Mouse (Mus musculus): ENCODE data around the gene Kcna3. TPM values are rescaled to one million over a fixed set of nuclear protein-coding genes. Genes with fewer than 3 reads are reported as not detected.

Gene Kcna3
- polyA plus RNA-seq, 1 experiment from 2014 or later = 1.4 TPM

DNA sequence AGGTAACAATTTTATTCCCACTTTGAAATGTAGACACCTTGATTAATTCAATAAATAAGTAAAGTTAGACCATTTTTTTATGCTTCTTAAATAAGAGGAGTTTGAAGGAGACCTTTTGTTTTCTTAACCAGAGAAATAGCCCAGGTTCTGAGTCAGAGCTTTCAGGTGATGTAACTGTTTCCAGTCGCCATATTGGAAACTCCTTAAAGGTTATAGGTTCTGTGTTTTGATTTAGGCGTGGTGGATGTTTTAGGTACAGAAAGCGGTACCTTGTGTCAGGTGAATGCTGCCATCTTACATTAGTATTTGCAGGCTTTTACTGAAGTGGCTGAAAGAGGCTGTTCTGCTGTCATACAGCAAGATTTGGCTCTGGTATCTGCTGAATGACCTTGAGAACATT lies 4.4 kb downstream of the Kcna3 start:
- Histone ChIP-seq H3K9ac (ENCODE audit: low read depth, low read length) (no peak overlapping the region), H3K4me2 (no peak overlapping the region)
- 78% methylated on average over 3 of the region's 3 CpGs for WGBS (ENCODE audit: insufficient replicate concordance)

DNA sequence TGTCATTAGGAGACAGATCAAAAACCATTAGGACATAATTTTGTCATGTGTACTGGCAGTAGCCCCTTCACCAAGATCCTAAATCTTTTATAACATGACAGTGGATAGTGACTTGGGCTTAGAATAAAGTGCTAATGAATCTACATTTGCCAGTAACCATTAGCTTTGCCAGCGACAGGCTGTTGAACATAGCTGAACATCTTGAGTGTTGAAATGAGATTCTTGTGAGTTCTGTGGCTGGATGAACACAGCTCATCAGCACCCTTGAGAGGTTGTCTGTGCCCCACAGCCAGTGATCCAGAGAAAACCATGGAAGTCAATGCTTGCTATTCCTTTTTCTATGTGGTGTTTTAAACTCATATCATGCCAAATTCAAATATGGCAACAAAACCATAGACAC lies 5.7 kb downstream of the Kcna3 start:
- Histone ChIP-seq H3K9me3 (replicated peaks; ENCODE audit: control insufficient read depth, low read length) (no peaks in the 10 kb centered on the region), H3K4me1 (ENCODE audit: control insufficient read depth, insufficient read depth, low read length) (no peaks in the 10 kb centered on the region; the same call in 1 of the 2 replicates), H3K27ac (ENCODE audit: low read depth, low read length) (no peak overlapping the region), H3K27me3 (ENCODE audit: control insufficient read depth, insufficient read depth, low read length) (peaks cover 14% of the 10 kb centered on the region), H3K36me3 (ENCODE audit: control insufficient read depth, insufficient read depth, low read length) (no peaks in the 10 kb centered on the region), H3K9ac (ENCODE audit: low read depth, low read length) (no peak overlapping the region), H3K4me3 (ENCODE audit: low read depth, low read length) (no peak overlapping the region), H3K4me2 (no peak overlapping the region)
- ATAC-seq (replicated peaks; ENCODE audit: insufficient number of reproducible peaks, low FRiP score, low TSS enrichment) = no peak
- 79% methylated on average over 1 of the region's 1 CpGs for WGBS (ENCODE audit: insufficient replicate concordance)

More for the DNA sequence above, 4.4 kb downstream of the Kcna3 start:
- no peak overlapping the region for H3K4me3 ChIP-seq (ENCODE audit: low read depth, low read length)
- no peaks in the 10 kb centered on the region; the same call in 1 of the 2 replicates for H3K4me1 ChIP-seq (ENCODE audit: control insufficient read depth, insufficient read depth, low read length)
- H3K27ac ChIP-seq (ENCODE audit: low read depth, low read length) = no peak overlapping the region
- no peaks in the 10 kb centered on the region for H3K36me3 ChIP-seq (ENCODE audit: control insufficient read depth, insufficient read depth, low read length)
- no peak for ATAC-seq (replicated peaks; ENCODE audit: insufficient number of reproducible peaks, low FRiP score, low TSS enrichment)
- H3K9me3 ChIP-seq (replicated peaks; ENCODE audit: control insufficient read depth, low read length) = no peaks in the 10 kb centered on the region
- H3K27me3 ChIP-seq (ENCODE audit: control insufficient read depth, insufficient read depth, low read length) = peaks cover 22% of the 10 kb centered on the region

DNA sequence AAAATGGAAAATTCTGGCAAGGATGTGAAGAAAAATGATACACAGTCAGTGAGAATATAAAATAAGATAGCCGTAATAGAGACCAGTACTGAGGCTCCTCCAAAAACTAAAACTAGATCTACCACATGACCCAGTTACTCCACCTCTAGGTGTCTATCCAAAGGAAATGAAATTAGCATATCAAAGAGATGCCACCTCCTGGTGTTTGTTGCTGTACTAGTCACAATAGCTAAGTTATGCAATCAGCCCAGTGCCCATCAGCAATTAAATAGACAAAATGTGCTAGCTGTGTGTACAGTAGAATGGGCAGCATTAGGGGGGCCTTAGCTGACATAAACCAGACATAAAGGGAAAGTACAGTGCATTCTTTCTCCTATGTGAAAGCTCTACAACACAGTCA lies 25.5 kb downstream of the Kcna3 start:
- H3K27me3 ChIP-seq (ENCODE audit: control insufficient read depth, insufficient read depth, low read length) = no peaks in the 10 kb centered on the region

DNA sequence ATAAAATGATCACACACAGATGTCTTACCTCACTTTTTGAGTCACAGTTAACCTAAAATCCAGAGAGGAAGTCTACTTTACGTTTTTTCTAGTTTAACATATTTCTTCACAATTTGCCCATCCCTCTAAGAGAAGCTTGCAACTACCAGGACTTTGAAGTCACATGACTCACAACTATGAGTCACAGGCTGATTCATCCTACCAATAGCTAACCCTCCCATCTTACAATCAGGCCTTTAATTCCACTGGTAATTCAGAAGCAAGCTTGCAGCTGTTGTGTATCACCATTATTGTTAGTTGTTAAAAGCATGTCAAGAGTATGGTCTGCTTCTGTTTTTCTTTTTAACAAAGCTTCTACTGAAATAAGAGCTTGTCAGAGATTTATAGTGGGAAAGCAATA lies 26.8 kb downstream of the Kcna3 start:
- Histone ChIP-seq H3K4me2 (no peak overlapping the region), H3K9ac (ENCODE audit: low read depth, low read length) (no peak overlapping the region), H3K27ac (ENCODE audit: low read depth, low read length) (no peak overlapping the region), H3K4me1 (ENCODE audit: control insufficient read depth, insufficient read depth, low read length) (no peaks in the 10 kb centered on the region), H3K27me3 (ENCODE audit: control insufficient read depth, insufficient read depth, low read length) (no peaks in the 10 kb centered on the region), H3K36me3 (ENCODE audit: control insufficient read depth, insufficient read depth, low read length) (no peaks in the 10 kb centered on the region), H3K4me3 (ENCODE audit: low read depth, low read length) (no peak overlapping the region), H3K9me3 (replicated peaks; ENCODE audit: control insufficient read depth, low read length) (no peaks in the 10 kb centered on the region)
- ATAC-seq (replicated peaks; ENCODE audit: insufficient number of reproducible peaks, low FRiP score, low TSS enrichment) = no peak
- 38% methylated on average over 1 of the region's 1 CpGs for WGBS (ENCODE audit: insufficient replicate concordance)

More for the DNA sequence above, 25.5 kb downstream of the Kcna3 start:
- H3K4me1 ChIP-seq (ENCODE audit: control insufficient read depth, insufficient read depth, low read length) = no peaks in the 10 kb centered on the region
- H3K27ac ChIP-seq (ENCODE audit: low read depth, low read length) = no peak overlapping the region
- ATAC-seq (replicated peaks; ENCODE audit: insufficient number of reproducible peaks, low FRiP score, low TSS enrichment) = no peak
- WGBS (ENCODE audit: insufficient replicate concordance) = 83% methylated on average over 1 of the region's 1 CpGs
- H3K36me3 ChIP-seq (ENCODE audit: control insufficient read depth, insufficient read depth, low read length) = no peaks in the 10 kb centered on the region
- H3K4me2 ChIP-seq = no peak overlapping the region
- no peak overlapping the region for H3K4me3 ChIP-seq (ENCODE audit: low read depth, low read length)
- H3K9ac ChIP-seq (ENCODE audit: low read depth, low read length) = no peak overlapping the region
- no peaks in the 10 kb centered on the region for H3K9me3 ChIP-seq (replicated peaks; ENCODE audit: control insufficient read depth, low read length)

DNA sequence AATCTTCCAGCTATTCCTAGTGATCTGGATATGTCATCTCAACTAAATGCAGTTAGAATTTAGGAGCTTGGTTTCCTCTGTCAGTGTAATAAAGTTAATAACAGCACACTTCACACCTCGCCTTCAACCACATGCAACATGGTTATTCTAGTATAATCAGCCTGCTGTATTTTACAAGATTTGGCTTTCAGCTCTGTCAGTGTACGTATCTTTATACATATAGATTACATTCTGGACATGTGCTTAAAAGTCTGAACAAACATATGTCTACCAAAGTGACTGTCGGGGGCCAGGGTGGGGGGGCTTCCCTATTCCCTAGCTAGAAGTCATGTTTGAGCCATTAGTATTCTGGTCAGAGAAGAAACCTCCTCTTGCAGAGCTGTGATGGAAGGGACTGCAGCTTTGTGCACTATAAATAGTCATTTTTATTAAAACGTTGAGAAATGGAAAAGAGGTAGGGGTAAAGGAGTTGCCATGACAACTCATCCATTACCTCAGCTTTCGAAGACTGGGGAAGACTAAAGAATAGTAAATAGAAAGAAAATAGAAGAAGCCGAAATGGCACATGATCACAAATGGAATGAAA lies 29.6 kb downstream of the Kcna3 start:
- Histone ChIP-seq H3K27me3 (ENCODE audit: control insufficient read depth, insufficient read depth, low read length) (no peaks in the 10 kb centered on the region), H3K9me3 (replicated peaks; ENCODE audit: control insufficient read depth, low read length) (no peaks in the 10 kb centered on the region), H3K9ac (ENCODE audit: low read depth, low read length) (no peak overlapping the region), H3K4me2 (no peak overlapping the region), H3K27ac (ENCODE audit: low read depth, low read length) (no peak overlapping the region), H3K4me3 (ENCODE audit: low read depth, low read length) (no peak overlapping the region), H3K36me3 (ENCODE audit: control insufficient read depth, insufficient read depth, low read length) (no peaks in the 10 kb centered on the region), H3K4me1 (ENCODE audit: control insufficient read depth, insufficient read depth, low read length) (no peaks in the 10 kb centered on the region)
- WGBS (ENCODE audit: insufficient replicate concordance) = 76% methylated on average over 6 of the region's 6 CpGs
- no peak for ATAC-seq (replicated peaks; ENCODE audit: insufficient number of reproducible peaks, low FRiP score, low TSS enrichment)

DNA sequence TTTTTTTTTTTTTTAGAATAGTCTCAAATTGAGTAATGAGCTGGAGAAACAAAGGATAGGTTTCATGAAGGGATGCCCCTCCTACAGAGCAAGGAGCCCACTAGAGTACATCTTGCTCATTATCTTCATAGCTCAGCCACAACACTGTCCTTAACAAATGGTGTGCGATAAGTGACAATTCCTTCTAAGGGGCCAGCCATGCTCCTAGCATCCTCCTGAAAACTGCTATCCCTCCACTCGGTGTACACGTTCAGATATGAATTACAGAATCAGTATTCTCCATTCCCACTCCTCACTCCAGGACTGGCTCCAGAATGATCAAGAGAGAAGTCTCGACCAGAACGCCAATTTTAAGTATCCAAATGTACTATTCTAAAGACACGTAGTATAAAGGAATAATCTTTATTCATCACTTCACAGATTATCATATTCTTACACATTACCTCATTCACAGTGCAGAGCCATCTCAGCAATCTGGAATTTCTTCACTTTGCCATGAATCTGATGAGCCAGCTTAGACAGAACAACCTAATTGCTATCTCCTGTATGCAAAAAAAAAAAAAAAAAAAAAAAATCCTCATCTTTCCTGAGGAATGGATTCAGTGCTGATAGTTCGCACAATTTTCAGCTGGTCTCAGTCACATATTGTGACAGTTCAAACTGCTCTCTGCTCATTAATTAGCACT lies 30.3 kb downstream of the Kcna3 start:
- no peak overlapping the region for H3K9ac ChIP-seq (ENCODE audit: low read depth, low read length)
- no peak for ATAC-seq (replicated peaks; ENCODE audit: insufficient number of reproducible peaks, low FRiP score, low TSS enrichment)
- H3K4me1 ChIP-seq (ENCODE audit: control insufficient read depth, insufficient read depth, low read length) = no peaks in the 10 kb centered on the region
- no peaks in the 10 kb centered on the region for H3K27me3 ChIP-seq (ENCODE audit: control insufficient read depth, insufficient read depth, low read length)
- no peaks in the 10 kb centered on the region for H3K36me3 ChIP-seq (ENCODE audit: control insufficient read depth, insufficient read depth, low read length)
- no peak overlapping the region for H3K4me3 ChIP-seq (ENCODE audit: low read depth, low read length)
- H3K4me2 ChIP-seq = no peak overlapping the region
- no peaks in the 10 kb centered on the region for H3K9me3 ChIP-seq (replicated peaks; ENCODE audit: control insufficient read depth, low read length)
- WGBS (ENCODE audit: insufficient replicate concordance) = 71% methylated on average over 7 of the region's 7 CpGs
- no peak overlapping the region for H3K27ac ChIP-seq (ENCODE audit: low read depth, low read length)

DNA sequence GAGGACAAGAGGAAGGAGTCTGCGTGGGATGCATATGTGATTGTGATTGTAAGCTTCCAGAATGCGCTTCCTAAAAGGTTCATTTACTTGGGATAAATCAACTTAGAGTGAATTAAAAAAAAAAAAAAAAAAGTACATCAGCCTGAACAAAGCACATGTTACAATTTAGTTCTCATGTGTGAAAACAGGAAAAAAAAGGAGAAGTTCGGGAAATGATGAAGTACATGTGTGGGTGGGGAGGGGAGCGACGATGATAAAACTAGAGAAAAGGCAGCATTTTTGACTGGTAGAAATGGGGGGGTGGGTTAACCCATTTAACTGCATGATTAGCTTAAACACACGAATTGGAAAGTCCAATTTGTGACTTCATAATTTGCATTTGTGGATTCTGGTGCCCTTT lies 31.3 kb downstream of the Kcna3 start:
- Histone ChIP-seq H3K4me3 (ENCODE audit: low read depth, low read length) (no peak overlapping the region), H3K36me3 (ENCODE audit: control insufficient read depth, insufficient read depth, low read length) (no peaks in the 10 kb centered on the region), H3K4me2 (no peak overlapping the region), H3K4me1 (ENCODE audit: control insufficient read depth, insufficient read depth, low read length) (no peaks in the 10 kb centered on the region), H3K27ac (ENCODE audit: low read depth, low read length) (no peak overlapping the region), H3K9ac (ENCODE audit: low read depth, low read length) (no peak overlapping the region), H3K27me3 (ENCODE audit: control insufficient read depth, insufficient read depth, low read length) (no peaks in the 10 kb centered on the region), H3K9me3 (replicated peaks; ENCODE audit: control insufficient read depth, low read length) (no peaks in the 10 kb centered on the region)
- 67% methylated on average over 6 of the region's 6 CpGs for WGBS (ENCODE audit: insufficient replicate concordance)
- ATAC-seq (replicated peaks; ENCODE audit: insufficient number of reproducible peaks, low FRiP score, low TSS enrichment) = no peak

DNA sequence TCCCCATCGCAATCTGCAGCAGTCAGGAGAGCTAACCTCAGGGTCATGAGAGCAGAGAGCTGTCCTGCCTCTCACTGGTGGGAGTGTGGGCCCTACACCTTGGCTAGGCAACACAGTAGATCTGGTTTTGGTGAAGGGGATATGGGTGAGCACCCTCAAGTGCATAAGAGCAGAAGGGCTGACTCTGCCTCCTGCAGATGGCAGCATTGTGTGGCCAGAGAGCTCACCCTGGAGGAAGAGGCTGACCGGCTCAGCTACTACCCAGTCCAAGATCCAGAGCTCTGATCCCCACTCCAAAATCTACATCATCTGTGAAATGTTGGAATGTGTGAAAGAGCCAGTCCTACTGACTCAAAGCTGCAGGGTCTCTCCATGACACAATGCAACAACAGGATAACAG lies 37.9 kb downstream of the Kcna3 start:
- no peak overlapping the region for H3K4me3 ChIP-seq (ENCODE audit: low read depth, low read length)
- H3K4me2 ChIP-seq = no peak overlapping the region
- H3K27ac ChIP-seq (ENCODE audit: low read depth, low read length) = no peak overlapping the region
- no peaks in the 10 kb centered on the region for H3K36me3 ChIP-seq (ENCODE audit: control insufficient read depth, insufficient read depth, low read length)
- H3K27me3 ChIP-seq (ENCODE audit: control insufficient read depth, insufficient read depth, low read length) = no peaks in the 10 kb centered on the region
- 51% methylated on average over 2 of the region's 2 CpGs for WGBS (ENCODE audit: insufficient replicate concordance)
- H3K9ac ChIP-seq (ENCODE audit: low read depth, low read length) = no peak overlapping the region
- no peak for ATAC-seq (replicated peaks; ENCODE audit: insufficient number of reproducible peaks, low FRiP score, low TSS enrichment)
- H3K9me3 ChIP-seq (replicated peaks; ENCODE audit: control insufficient read depth, low read length) = no peaks in the 10 kb centered on the region
- no peaks in the 10 kb centered on the region for H3K4me1 ChIP-seq (ENCODE audit: control insufficient read depth, insufficient read depth, low read length)

DNA sequence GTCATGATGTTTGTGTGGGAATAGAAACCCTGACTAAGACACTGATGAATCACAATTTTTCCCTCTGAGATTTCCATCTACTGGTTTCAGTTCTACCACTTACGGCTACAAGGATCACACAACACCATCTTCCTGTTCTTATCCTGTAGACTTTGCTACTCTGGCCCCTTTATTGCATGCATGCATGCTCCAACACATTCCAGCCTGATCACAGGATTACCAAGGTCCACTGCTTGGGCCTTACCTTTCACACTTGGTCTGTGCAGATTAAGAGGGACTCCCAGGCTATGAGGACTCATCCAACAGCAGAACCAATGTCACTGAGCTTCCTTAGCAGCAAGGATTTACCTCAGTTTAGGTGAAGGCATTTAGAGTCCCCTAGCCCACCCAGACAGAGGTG lies 39.7 kb downstream of the Kcna3 start:
- 78% methylated on average over 1 of the region's 1 CpGs for WGBS (ENCODE audit: insufficient replicate concordance)
- H3K4me2 ChIP-seq = no peak overlapping the region
- no peaks in the 10 kb centered on the region for H3K4me1 ChIP-seq (ENCODE audit: control insufficient read depth, insufficient read depth, low read length)
- no peak overlapping the region for H3K9ac ChIP-seq (ENCODE audit: low read depth, low read length)
- no peak overlapping the region for H3K4me3 ChIP-seq (ENCODE audit: low read depth, low read length)
- H3K9me3 ChIP-seq (replicated peaks; ENCODE audit: control insufficient read depth, low read length) = no peaks in the 10 kb centered on the region
- no peak for ATAC-seq (replicated peaks; ENCODE audit: insufficient number of reproducible peaks, low FRiP score, low TSS enrichment)
- H3K36me3 ChIP-seq (ENCODE audit: control insufficient read depth, insufficient read depth, low read length) = no peaks in the 10 kb centered on the region
- no peak overlapping the region for H3K27ac ChIP-seq (ENCODE audit: low read depth, low read length)
- no peaks in the 10 kb centered on the region for H3K27me3 ChIP-seq (ENCODE audit: control insufficient read depth, insufficient read depth, low read length)
